Mouse (Mus musculus) forelimb bud, embryonic 11.5 days (tissue): ENCODE measurements at regions not wholly inside any gene's neighbourhood (a gene's known extent, or its start where the extent isn't known, plus 50 kb on each side); places are given as distances from the start of the nearest gene placed in this dataset.

Source experiments
- DNase-seq: peaks from one replicate; pipeline ENCODE4 v3.0.0-alpha.2; 2012; ENCODE audit warnings: low read depth, low spot score

DNA sequence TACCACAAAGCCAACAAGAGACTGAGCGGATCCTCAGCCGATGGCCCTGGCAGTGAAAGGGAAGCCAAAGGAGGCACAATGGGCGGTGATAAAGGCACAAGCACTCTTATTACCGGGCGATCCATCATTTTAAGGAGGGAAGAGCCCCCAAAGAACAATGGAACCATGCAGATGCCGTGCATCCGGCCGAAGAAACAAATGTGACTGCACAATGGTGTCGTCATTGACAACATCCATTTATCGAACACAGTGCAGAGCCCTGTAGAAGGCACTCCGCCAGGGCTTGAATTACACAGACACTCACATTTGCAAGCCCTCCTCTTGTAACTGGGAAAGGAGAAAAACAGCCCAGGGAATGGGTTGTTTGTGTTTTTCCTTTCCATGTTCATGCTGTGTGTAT is 80.7 kb upstream of the Atp5g3 start:
- DNase-seq: no peak

DNA sequence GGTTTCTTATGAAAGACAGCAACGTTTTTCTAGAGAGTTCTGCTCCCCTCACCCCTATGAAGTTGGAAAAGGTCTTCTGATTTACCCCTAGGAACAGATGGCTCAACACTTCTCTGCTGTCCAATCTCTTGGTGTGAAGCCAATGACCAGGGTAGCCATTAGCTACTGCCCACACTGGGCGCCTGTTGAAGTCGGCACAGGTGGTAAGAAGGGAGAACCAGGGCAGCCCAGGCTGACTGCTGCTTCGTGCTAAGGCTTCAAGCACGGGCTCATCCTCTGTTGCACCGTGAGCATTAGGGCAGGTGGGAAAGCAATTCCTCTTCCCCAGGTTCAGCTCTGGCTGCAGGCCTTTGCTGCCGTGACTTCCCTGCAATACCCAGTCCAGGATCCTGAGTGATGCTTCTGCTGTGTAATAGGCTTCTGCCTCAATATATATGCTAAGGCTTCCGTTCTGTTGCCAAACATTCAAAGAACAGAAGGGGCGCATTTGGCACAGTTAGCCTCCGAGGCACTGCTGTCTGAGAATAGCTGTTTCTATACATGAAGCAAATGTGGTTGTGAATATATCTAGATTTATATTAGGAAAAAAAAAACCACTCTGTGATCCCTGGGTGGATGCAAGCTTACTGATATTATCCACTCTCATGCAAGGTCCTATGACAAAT is 76.4 kb upstream of the Atp5g3 start:
- DNase-seq: no peak

DNA sequence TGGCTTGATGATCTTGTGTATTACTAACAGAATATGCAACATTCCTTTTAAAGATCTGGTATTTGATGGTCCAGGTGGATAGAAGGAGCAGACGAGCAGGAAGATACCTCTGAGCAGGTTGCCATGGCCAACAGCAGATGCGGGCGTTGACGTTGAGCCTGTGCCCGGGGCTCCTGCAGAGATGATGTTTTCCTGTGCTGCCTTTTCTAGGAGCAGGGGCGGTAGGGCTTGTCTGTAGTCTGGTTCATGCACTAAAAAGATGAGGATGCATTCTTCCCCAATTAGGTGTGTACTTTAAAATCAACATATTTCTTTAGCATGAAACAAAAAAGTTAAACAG is 74.8 kb upstream of the Atp5g3 start:
- no peak for DNase-seq

DNA sequence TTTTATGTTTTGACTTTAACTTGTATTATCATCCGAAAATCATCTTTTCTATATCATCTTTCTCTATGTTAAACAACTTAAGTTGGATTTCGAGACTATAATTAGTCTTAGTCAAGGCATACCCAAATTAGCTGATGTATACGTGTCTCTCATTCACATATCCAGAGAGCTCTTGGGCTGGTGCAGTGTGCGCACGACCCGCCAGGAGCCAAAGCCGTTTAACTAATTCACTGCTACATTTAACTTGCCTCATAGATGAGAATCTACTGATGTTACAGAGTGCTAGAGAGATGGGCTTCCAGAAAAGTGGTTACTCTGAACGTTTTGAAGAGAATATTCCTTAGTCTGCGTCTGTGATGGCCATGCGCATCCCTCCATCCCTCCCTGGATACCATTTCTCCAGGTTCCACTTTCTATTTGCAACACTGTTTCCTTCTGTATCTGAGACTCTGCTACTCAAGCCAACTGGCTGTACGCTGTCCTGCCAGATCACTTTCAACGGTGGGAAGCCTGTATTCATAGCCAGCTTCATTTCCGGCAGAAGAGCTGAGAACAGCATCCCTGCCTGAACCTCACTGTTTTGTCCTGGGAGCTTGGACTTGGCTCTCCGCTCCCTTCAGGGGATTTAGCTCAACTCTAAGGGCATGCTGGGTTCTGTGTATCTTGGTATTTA is 74.2 kb upstream of the Atp5g3 start:
- DNase-seq: no peak

DNA sequence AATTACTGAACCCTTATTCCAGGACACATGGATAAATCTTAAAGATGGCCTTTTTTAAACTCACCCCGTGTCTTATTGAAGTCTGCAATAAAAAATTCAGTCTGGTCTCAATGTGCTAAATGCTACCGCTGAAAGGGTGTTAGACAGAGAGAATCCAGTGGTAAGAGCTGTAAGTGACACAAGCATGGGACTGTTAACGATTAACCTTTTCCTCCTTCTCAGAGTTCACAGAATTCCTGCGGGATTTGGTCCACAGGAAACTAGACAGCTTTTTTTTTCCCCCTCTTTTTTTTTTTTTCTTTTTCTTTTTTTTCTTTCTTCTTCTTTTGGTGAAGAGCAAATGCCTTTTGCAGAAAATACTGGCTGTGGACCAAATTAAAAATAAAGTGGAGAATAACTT is 72.0 kb upstream of the Atp5g3 start:
- DNase-seq: peak; percentile 65

DNA sequence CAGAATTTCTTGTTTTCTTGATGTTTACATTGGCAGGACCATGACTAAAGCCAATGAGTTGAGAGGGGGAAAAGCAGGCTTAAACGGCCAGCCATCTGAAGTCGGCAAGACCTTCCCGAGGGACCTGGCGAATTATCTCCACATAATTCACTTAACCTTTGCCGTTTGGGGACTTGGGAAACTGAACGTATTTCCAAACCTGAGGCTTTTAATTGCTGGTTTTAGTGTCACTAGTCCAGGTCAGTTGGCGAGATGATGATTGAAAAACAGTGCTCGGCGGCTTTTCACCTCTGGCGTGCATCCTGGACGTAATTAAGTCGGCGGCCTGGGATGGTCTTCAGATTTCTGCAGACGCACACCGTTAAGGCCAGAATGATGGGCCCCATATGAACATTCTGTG is 66.9 kb upstream of the Atp5g3 start:
- DNase-seq: peak; percentile 50

DNA sequence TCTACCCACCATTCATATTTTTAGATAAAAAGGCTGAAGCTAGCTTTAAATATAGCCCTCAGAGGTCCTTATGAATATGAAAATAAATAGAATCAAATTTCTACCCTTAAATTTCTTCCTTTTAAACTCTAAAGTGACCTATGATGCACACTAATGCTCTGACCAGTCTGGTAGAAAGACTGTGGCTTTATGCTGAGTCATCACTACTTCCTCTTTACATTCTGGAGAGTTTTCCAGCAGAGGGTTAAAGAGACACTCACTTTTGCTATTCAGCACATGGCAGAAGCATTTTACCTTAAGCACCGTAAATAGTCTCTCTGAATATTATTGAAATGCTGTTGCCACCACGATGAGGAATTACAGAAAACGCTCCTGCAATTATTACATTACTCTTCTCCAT is 62.6 kb upstream of the Atp5g3 start:
- no peak for DNase-seq

DNA sequence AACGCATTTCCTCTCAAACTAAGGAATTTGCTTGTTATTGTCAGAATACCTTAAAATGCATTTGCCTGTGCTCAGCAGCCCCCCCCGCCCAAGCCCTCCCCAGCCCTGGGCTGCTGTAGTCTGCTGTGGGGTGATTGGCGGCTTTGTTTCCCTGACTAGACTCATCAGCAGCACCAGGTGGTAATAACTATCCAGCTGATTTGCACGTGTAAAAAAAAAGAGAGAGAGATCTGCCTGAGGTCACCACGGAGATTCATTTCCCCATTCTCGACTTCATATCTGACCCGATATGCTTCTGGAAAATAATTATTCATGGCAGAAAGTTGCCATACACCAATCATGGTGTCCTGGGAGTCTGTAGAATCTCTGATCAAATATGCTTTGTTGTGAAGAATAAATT is 56.5 kb upstream of the Atp5g3 start:
- DNase-seq: no peak

DNA sequence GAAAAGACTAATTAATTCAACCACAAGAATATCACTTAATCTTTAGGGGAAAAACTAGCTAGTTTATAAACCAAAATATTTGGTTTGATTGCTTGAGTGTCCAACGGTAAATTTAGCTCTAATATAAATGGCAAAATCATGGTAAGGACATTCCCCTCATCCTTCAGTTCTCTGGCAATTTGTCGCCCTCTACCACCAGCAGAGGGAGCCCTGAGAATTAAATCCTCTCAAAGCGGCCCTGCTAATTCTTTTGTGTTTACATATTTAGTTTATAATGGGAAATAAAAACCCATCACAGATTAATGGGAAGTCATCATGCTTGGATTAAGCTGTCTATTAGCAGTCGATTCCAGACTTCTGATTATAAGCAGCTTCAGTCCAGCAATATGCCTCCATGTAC is 54.5 kb upstream of the Atp5g3 start:
- DNase-seq: peak; percentile 45
